Mouse (Mus musculus) heart, adult 11 months (tissue): ENCODE measurements at regions not wholly inside any gene's neighbourhood (a gene's known extent, or its start where the extent isn't known, plus 50 kb on each side); places are given as distances from the start of the nearest gene placed in this dataset.

Experiments used
- DNase-seq: peaks from one replicate; pipeline ENCODE4 v3.0.0; 2022

DNA sequence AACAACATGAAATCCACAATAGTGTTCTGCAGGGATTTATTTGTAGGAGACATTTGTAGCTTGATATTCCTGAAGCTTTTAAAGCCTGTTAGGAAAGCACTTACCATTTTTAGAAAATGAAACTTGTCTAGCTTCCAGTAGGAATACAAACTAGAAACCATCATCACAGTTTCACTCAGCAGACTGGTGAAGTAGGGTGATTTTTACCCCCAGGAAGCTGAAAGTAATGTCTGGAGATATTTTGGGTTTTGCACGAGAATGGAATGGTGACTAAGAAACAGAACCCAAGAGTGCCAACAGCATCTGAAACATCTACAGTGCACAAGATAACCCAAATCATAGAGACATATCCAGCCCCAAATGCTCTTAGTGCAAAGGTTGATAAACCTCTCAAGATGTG, 196.1 kb upstream of the Gm6657 start:
- DNase-seq: no peak

GRCm38 (mm10) chr12:78000401-78000800, 193.6 kb upstream of the Gm6657 start:
- no peak for DNase-seq

- peak; percentile 55 for DNase-seq
These were observed 192.2 kb upstream of the Gm6657 start for GRCm38 (mm10) chr12:78001846-78002245.

- DNase-seq: no peak
These were observed 160.3 kb upstream of the Gm6657 start for GRCm38 (mm10) chr12:78033766-78034165.

- DNase-seq: no peak
These were observed 147.5 kb upstream of the Gm6657 start for GRCm38 (mm10) chr12:78046582-78046981.

GRCm38 (mm10) chr12:78055956-78056355, 138.1 kb upstream of the Gm6657 start:
- DNase-seq: no peak

DNA sequence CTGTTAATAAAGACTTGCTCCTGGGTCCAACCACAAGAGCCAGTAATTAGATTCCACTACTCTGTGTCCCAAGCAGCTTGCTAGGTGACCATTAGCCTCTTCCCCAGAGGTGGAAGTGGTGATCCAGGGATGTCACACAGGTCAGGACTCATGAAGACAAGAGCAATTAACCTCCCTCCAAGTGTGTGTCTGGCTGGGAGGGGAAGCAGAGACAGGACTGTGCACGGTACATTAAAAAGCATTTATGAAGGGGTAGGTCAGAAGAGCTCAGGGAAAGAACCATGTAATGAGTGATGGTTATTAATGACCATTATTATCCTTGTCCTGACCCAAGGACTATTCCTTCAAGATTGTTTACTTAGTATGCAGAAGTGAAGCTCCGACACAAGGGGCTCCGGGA, 136.9 kb upstream of the Gm6657 start:
- no peak for DNase-seq

DNA sequence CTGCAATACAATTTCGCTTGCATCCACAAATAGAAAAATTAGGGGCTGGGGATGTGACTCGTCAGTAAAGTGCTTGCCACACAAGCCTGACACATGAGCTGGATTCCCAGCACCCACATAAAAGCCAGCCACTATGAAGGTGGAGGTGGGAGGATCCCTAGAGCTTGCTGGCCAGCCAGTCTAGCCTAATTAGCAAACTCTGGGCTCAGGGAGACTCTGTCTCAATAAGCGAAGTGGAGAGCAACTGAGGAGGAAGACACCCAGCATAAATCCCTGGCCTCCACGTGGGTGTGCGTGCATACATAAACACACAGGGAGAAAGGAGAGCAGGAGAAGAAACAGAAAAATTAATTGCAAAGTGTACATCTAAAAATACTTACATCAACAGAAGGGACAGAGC, 134.1 kb upstream of the Gm6657 start:
- no peak for DNase-seq

DNA sequence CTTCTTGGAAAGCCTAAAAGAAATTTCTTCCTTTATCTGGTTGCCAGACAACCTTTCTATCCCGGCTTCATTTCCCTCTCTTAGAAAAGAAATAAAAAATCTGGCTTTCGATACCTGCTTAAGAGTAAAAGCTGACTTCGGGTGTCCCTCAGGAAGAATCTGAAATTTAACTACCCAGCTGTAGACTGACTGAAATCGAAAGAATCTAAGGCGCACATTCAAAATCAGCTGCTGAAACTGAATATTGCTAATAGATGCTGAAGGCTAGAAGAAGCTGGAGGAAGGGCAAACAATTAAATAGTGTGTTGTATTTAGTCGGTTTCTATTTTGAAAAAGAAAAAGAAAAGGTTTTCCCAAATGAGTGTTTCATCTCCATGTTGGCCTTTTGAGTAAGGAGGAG, 128.0 kb upstream of the Gm6657 start:
- no peak for DNase-seq

GRCm38 (mm10) chr12:78072935-78073334, 121.1 kb upstream of the Gm6657 start:
- DNase-seq: peak; percentile 66

GRCm38 (mm10) chr12:78074290-78074802, 119.7 kb upstream of the Gm6657 start:
- peak; percentile 9 for DNase-seq

- DNase-seq: peak; percentile 81
These were observed 116.8 kb upstream of the Gm6657 start for GRCm38 (mm10) chr12:78077285-78077684.

- no peak for DNase-seq
These were observed 111.9 kb upstream of the Gm6657 start for GRCm38 (mm10) chr12:78082163-78082562.

- DNase-seq: no peak
These were observed 108.0 kb upstream of the Gm6657 start for GRCm38 (mm10) chr12:78086016-78086415.

DNA sequence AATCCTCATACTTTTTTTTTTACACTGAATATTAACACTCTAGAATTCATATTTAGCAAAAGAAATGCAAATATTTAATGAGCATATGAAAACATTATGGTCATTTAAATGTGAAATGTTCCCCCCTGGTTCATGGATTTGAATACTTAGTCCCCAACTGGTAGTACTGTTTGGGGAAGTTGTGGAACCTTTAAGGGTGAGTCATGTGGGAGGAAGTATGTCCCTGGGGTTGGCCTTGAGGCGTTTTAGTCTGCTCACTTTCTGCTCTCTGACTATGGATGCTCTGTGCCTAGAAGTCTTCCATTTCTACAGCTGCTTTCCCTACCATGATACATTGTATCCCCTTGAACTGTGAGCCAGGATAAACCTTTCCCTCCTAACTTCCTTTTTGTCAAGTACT, 106.1 kb upstream of the Gm6657 start:
- DNase-seq: no peak

- DNase-seq: no peak
These were observed 99.6 kb upstream of the Gm6657 start for GRCm38 (mm10) chr12:78094471-78094870.

DNA sequence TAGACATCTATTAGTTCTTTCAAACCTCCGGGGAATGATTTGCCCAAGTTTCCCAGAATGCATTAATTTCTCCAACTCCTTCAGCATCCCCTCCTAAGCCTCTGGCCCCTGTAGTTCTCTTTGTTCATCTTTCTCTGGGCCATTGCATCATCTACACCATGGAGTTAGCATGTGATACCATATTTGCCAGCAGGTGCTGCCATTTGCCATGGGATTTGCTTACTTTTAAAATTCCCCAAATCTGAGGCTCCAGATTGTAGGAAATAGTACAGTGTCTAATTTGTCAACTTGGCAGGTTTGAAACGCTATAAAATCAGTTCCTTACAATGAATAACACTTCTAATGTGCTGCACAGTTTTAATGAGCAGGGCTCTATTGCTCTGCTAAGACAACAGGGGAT, 98.7 kb upstream of the Gm6657 start:
- peak; percentile 36 for DNase-seq

- peak; percentile 33 for DNase-seq
These were observed 98.1 kb upstream of the Gm6657 start for GRCm38 (mm10) chr12:78095916-78096315.

GRCm38 (mm10) chr12:78097119-78097518, 96.9 kb upstream of the Gm6657 start:
- peak; percentile 79 for DNase-seq

GRCm38 (mm10) chr12:78097692-78098091, 96.3 kb upstream of the Gm6657 start:
- no peak for DNase-seq

GRCm38 (mm10) chr12:78098765-78099194, 95.3 kb upstream of the Gm6657 start:
- DNase-seq: no peak

- peak; percentile 91 for DNase-seq
These were observed 94.3 kb upstream of the Gm6657 start for GRCm38 (mm10) chr12:78099761-78100160.

GRCm38 (mm10) chr12:78100756-78101155, 93.3 kb upstream of the Gm6657 start:
- peak; percentile 51 for DNase-seq

- DNase-seq: no peak
These were observed 84.1 kb upstream of the Gm6657 start for GRCm38 (mm10) chr12:78109931-78110330.

DNA sequence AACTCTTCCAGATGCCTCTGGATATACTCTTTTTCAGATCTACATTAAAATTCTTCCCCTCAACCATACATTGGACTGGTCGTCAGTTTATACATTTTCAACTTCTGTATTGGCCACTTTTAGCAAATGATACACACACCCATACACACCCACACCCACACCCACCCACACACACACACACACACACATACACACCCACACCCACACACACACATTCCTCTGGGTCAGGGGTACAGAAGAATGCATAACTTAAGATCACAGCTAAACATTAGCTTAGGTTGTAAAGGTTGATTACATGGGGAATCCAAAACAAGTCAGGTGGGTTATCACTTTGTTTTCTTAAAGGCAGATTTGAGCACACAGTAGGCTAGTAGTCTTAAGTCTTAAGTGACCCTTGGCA, 75.9 kb upstream of the Gm6657 start:
- peak; percentile 12 for DNase-seq

GRCm38 (mm10) chr12:78119246-78119645, 74.8 kb upstream of the Gm6657 start:
- DNase-seq: peak; percentile 36
